Mouse (Mus musculus) CH12.LX (cell line): Measurements from ENCODE around the gene Ager.

Experiments
- CTCF ChIP-seq, 2 experiments: IDR thresholded peaks in 1 of 2; conservative IDR thresholded peaks in 1 of 2; 2 replicates each; pipeline ENCODE4 v1.5.1; 2011 to 2012; ENCODE audit warnings: low read depth in 2 of 2, low read length in 2 of 2, improper control_type of control experiment in 1 of 2, inconsistent platforms in 1 of 2, mild to moderate bottlenecking in 1 of 2, moderate library complexity in 1 of 2
- EP300 ChIP-seq: IDR thresholded peaks from 2 replicates; pipeline ENCODE4 v1.6.1; 2011; ENCODE audit warnings: low read length, improper control_type of control experiment
- MAX ChIP-seq: IDR thresholded peaks from 2 replicates; pipeline ENCODE4 v1.6.1; 2011; ENCODE audit warnings: low read length, improper control_type of control experiment
- POLR2A ChIP-seq: IDR thresholded peaks from 2 replicates; pipeline ENCODE4 v1.6.1; 2011; ENCODE audit warnings: low read depth, mild to moderate bottlenecking, improper control_type of control experiment, low read length

DNA sequence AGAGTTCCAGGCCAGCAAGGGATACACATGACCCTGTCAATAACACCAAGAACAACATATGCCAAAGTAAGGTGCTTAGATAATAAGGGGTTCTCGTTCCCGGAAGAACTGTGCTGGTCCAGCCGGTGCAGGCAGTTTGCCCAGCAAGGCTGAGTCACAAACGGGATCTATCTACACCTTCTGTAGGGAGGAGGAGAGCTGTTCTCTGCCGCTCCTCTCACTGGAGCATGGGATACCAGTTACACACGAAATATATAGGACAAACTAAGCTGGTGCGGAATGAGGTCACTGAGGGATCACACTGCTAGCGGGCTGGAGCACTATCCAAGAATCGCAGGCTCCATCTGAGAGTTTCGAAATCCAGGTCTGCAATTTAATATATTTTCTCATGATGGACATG is 46.3 kb downstream of the Ager start:
- TF ChIP-seq CTCF (conservative IDR thresholded peaks at IDR 0.05 in 1 of 2, IDR thresholded peaks at IDR 0.05 in 1 of 2; ENCODE audit: low read depth in 2 of 2, low read length in 2 of 2) (no peak), EP300 (no peak), MAX (no peak), POLR2A (no peak)
